Comparison of ENCODE assay signal across 9 mouse cellular contexts in the genomic region with DNA sequence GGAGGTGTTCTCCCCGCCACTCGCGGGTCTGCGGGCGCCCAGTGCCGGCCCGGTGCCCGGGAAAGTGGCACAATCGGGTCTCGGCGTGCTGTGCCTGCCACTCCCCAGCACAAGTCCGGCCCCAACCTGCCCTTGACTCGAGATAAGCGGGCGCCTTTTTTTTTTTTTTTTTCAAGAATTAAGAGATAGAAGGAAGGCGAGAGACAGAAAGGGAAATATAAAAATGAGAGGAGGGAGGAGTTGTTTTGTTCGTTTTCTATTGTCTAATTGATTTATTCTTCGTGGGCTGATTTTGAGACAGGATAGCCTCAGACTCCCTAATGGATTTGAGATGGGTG. TPM values are rescaled to one million over a fixed set of nuclear protein-coding genes. Genes with fewer than 3 reads are reported as not detected.
A peak's percentile ranks its signal among the peaks of the same experiment; 100 is the strongest.
DNase-seq lines count a peak whose midpoint lies in the region; ATAC-seq and TF ChIP-seq lines count a peak whose summit lies in the region.
"Had no signal": no experiment of that assay in that cellular context is flagged by ENCODE, and none has a peak within 500 bp of the region (broad histone marks: within the 10 kb centered on the region; RNA-seq: fewer than 3 reads in every experiment).

No protein-coding gene starts in this region.

- peak overlapping the region; percentile 72 for H3K4me3 ChIP-seq in heart, postnatal 0 days (ENCODE audit: low read depth, low read length)
- H3K4me3 ChIP-seq in MEL (ENCODE audit: control insufficient read depth in 1 of 2, insufficient read depth in 1 of 2, low read depth in 2 of 2, low read length in 2 of 2), result peak overlapping the region; percentile 62 to 68
- H3K4me3 ChIP-seq in hindbrain, embryonic 10.5 days, result peak overlapping the region; percentile 78
- H3K4me3 ChIP-seq in midbrain, embryonic 10.5 days, result peak overlapping the region; percentile 66

- H3K4me1 ChIP-seq in heart, postnatal 0 days (ENCODE audit: control insufficient read depth, insufficient read depth), result peaks cover 34% of the 10 kb centered on the region
- peaks cover 5 to 37% of the 10 kb centered on the region in 2 experiments for H3K4me1 ChIP-seq in MEL (ENCODE audit: control insufficient read depth in 1 of 2, insufficient read depth in 2 of 2, low read length in 2 of 2)
- peaks cover 50% of the 10 kb centered on the region for H3K4me1 ChIP-seq in hindbrain, embryonic 10.5 days (replicated peaks)
- H3K4me1 ChIP-seq in midbrain, embryonic 10.5 days, result peaks cover 56% of the 10 kb centered on the region

- no peak for TF ChIP-seq CTCF in heart, postnatal 0 days (IDR thresholded peaks at IDR 0.05; ENCODE audit: low read depth)
- TF ChIP-seq CTCF in MEL (IDR thresholded peaks at IDR 0.05 in 2 of 3, conservative IDR thresholded peaks at IDR 0.05 in 1 of 3; ENCODE audit: control insufficient read depth in 1 of 3, insufficient read depth in 1 of 3, low read depth in 2 of 3, low read length in 3 of 3, poor library complexity in 1 of 3, severe bottlenecking in 1 of 3), result no peak

- no peak for DNase-seq in heart, postnatal 0 days (ENCODE audit: low spot score)
- no peak for DNase-seq in heart, postnatal 14 days
- no peak for DNase-seq in MEL (ENCODE audit: low read depth, low spot score)
- DNase-seq in hindbrain, embryonic 10.5 days (ENCODE audit: low spot score), result no peak
- no peak for DNase-seq in midbrain, embryonic 10.5 days (ENCODE audit: low spot score)
- no peak for DNase-seq in thymus, postnatal 36 days
- DNase-seq in gastrocnemius, adult 18-20 months (ENCODE audit: low spot score), result no peak
- DNase-seq in yolk sac, embryonic 10.5 days (ENCODE audit: low spot score), result no peak

- H3K4me2 ChIP-seq in heart, postnatal 0 days (ENCODE audit: low read depth, low read length), result peak overlapping the region; percentile 79

- no peaks in the 10 kb centered on the region for H3K27me3 ChIP-seq in heart, postnatal 0 days (ENCODE audit: control insufficient read depth, insufficient read depth, low read length)
- H3K27me3 ChIP-seq in MEL (ENCODE audit: control insufficient read depth in 1 of 2, insufficient read depth in 2 of 2, low read length in 2 of 2), result no peaks in the 10 kb centered on the region
- peaks cover 17% of the 10 kb centered on the region for H3K27me3 ChIP-seq in hindbrain, embryonic 10.5 days (ENCODE audit: insufficient read depth, poor library complexity, severe bottlenecking)
- H3K27me3 ChIP-seq in midbrain, embryonic 10.5 days (ENCODE audit: low read depth, poor library complexity, severe bottlenecking), result peaks cover 19% of the 10 kb centered on the region
- H3K27me3 ChIP-seq: Patski had no signal

- TF ChIP-seq POLR2A in MEL (IDR thresholded peaks at IDR 0.05; ENCODE audit: control insufficient read depth in 1 of 2, insufficient read depth in 1 of 2, low read depth in 1 of 2, low read length in 2 of 2, poor library complexity in 1 of 2), result no peak

- TF ChIP-seq RAD21 in MEL (IDR thresholded peaks at IDR 0.05; ENCODE audit: low read depth, low read length), result no peak

- intact Hi-C loops in heart, postnatal 14 days (cut with DNase I), result loop anchor here (2.0 to 5.0 kb wide), 2 partner anchors 32 to 160 kb away; a partner anchor contains a TSS

- no peaks in the 10 kb centered on the region for H3K36me3 ChIP-seq in heart, postnatal 0 days (replicated peaks; ENCODE audit: control insufficient read depth, insufficient read depth, low read length)
- peaks cover 0 to 19% of the 10 kb centered on the region in 2 experiments; a peak in 2 of 4 replicates for H3K36me3 ChIP-seq in MEL (ENCODE audit: control insufficient read depth in 1 of 2, insufficient read depth in 2 of 2, low read length in 2 of 2)
- H3K36me3 ChIP-seq in hindbrain, embryonic 10.5 days, result peaks cover 21% of the 10 kb centered on the region
- H3K36me3 ChIP-seq in midbrain, embryonic 10.5 days, result peaks cover 20% of the 10 kb centered on the region

- no peaks in the 10 kb centered on the region; the same call in none of the 2 replicates for H3K79me2 ChIP-seq in MEL (ENCODE audit: control insufficient read depth, insufficient read depth, low read length, poor library complexity)

- no peak for TF ChIP-seq EP300 in heart, postnatal 0 days (IDR thresholded peaks at IDR 0.05; ENCODE audit: low read depth)
- peak in 1 of 2 experiments; percentile 27; a peak in 1 of 4 replicates for TF ChIP-seq EP300 in MEL (IDR thresholded peaks at IDR 0.05; ENCODE audit: low read depth in 1 of 2, low read length in 2 of 2)

- H3K9me3 ChIP-seq in heart, postnatal 0 days (replicated peaks; ENCODE audit: control insufficient read depth, low read length), result no peaks in the 10 kb centered on the region
- H3K9me3 ChIP-seq in MEL (replicated peaks; ENCODE audit: insufficient read depth, low read length), result no peaks in the 10 kb centered on the region
- no peaks in the 10 kb centered on the region for H3K9me3 ChIP-seq in hindbrain, embryonic 10.5 days
- H3K9me3 ChIP-seq in midbrain, embryonic 10.5 days (replicated peaks), result no peaks in the 10 kb centered on the region

- H3K9ac ChIP-seq in heart, postnatal 0 days (replicated peaks; ENCODE audit: low read depth, low read length), result no peak overlapping the region
- peak overlapping the region; percentile 71 for H3K9ac ChIP-seq in MEL (ENCODE audit: control insufficient read depth, low read depth, low read length, poor library complexity, severe bottlenecking)

- H3K27ac ChIP-seq in heart, postnatal 0 days (ENCODE audit: low read depth), result no peak overlapping the region
- H3K27ac ChIP-seq in MEL (ENCODE audit: control insufficient read depth, low read depth, low read length), result peak overlapping the region; percentile 53
- H3K27ac ChIP-seq in hindbrain, embryonic 10.5 days, result peak overlapping the region; percentile 93
- H3K27ac ChIP-seq in midbrain, embryonic 10.5 days (replicated peaks), result peak overlapping the region; percentile 89

- 1% methylated on average over 18 of the region's 18 CpGs for WGBS in heart, postnatal 0 days
- WGBS in hindbrain, embryonic 10.5 days, result under 1% methylated on average over 18 of the region's 18 CpGs
- 1% methylated on average over 18 of the region's 18 CpGs for WGBS in midbrain, embryonic 10.5 days

- no peak for ATAC-seq in heart, postnatal 0 days (ENCODE audit: insufficient read depth, low read depth)

TF ChIP-seq in MEL, 35 proteins besides CTCF, POLR2A, EP300 and RAD21 (continues in another document):
- no peak for TF ChIP-seq CHD1 (IDR thresholded peaks at IDR 0.05; ENCODE audit: low read depth, low read length)
- TF ChIP-seq E2F4 (IDR thresholded peaks at IDR 0.05; ENCODE audit: borderline replicate concordance, low read depth, low read length), result no peak
- no peak for TF ChIP-seq TAL1 (IDR thresholded peaks at IDR 0.05; ENCODE audit: low read length)
- no peak for TF ChIP-seq MAX (IDR thresholded peaks at IDR 0.05; ENCODE audit: low read length)
- TF ChIP-seq ZNF384 (IDR thresholded peaks at IDR 0.05; ENCODE audit: low read depth, low read length), result peak; percentile 99
- TF ChIP-seq GABPA (IDR thresholded peaks at IDR 0.05; ENCODE audit: low read depth, low read length), result no peak
- no peak for TF ChIP-seq UBTF (IDR thresholded peaks at IDR 0.05; ENCODE audit: borderline replicate concordance, insufficient read depth, low read depth, low read length)

RNA-seq across cellular contexts. Expression of a gene that starts 0.4 kb away (rescaled TPM):
- 71.6 and 76.6 TPM in 2 replicates for total RNA-seq in heart, postnatal 0 days (2014; rRNA removed; ENCODE audit: low replicate concordance)
- 42.7 TPM in 2 replicates for polyA plus RNA-seq in heart, postnatal 0 days (2015; fragmentation: Nextera tagmentation; extraction: Ambion mirVana)
- 10 to 100 TPM; 23.7 to 24.9 TPM for total RNA-seq in heart, postnatal 14 days (2021)
- 19.5 and 21.4 TPM in 2 replicates for total RNA-seq in MEL (2012; rRNA removed)
- polyA plus RNA-seq in MEL (2012; ENCODE audit: insufficient read depth in 1 of 2, insufficient read length in 2 of 2, low read depth in 1 of 2, low replicate concordance in 2 of 2, missing spikeins in 1 of 2), result 10 to 100 TPM in 1 of 2 experiments, not detected in 1; 28.0 TPM
- polyA plus RNA-seq in hindbrain, embryonic 10.5 days (2016; fragmentation: Nextera tagmentation; extraction: Ambion mirVana), result 187 and 235 TPM in 2 replicates
- polyA plus RNA-seq in midbrain, embryonic 10.5 days (2016; fragmentation: Nextera tagmentation; extraction: Ambion mirVana), result 197 and 253 TPM in 2 replicates
- 1 to 10 TPM; 4.7 to 7.9 TPM for total RNA-seq in gastrocnemius, adult 18-20 months (2021)

RNA-seq across cellular contexts. Expression of a gene that starts 8.3 kb away (rescaled TPM):
- not detected in 2 replicates for total RNA-seq in heart, postnatal 0 days (2014; rRNA removed; ENCODE audit: low replicate concordance)
- polyA plus RNA-seq in heart, postnatal 0 days (2015; fragmentation: Nextera tagmentation; extraction: Ambion mirVana), result not detected in 2 replicates
- not detected for total RNA-seq in heart, postnatal 14 days (2021)
- not detected in 2 replicates for total RNA-seq in MEL (2012; rRNA removed)
- not detected for polyA plus RNA-seq in MEL (2012; ENCODE audit: insufficient read depth in 1 of 2, insufficient read length in 2 of 2, low read depth in 1 of 2, low replicate concordance in 2 of 2, missing spikeins in 1 of 2)
- polyA plus RNA-seq in hindbrain, embryonic 10.5 days (2016; fragmentation: Nextera tagmentation; extraction: Ambion mirVana), result not detected in 2 replicates
- polyA plus RNA-seq in midbrain, embryonic 10.5 days (2016; fragmentation: Nextera tagmentation; extraction: Ambion mirVana), result not detected in 2 replicates
- not detected for total RNA-seq in gastrocnemius, adult 18-20 months (2021)
- polyA plus RNA-seq: Patski had no signal

RNA-seq across cellular contexts. Expression of a gene that starts 34.8 kb away (rescaled TPM):
- total RNA-seq in heart, postnatal 0 days (2014; rRNA removed; ENCODE audit: low replicate concordance), result 14.3 and 21.8 TPM in 2 replicates
- polyA plus RNA-seq in heart, postnatal 0 days (2015; fragmentation: Nextera tagmentation; extraction: Ambion mirVana), result 13.8 and 14.8 TPM in 2 replicates
- 10 to 100 TPM; 15.5 to 15.6 TPM for total RNA-seq in heart, postnatal 14 days (2021)
- 18.4 and 22.5 TPM in 2 replicates for total RNA-seq in MEL (2012; rRNA removed)
- polyA plus RNA-seq in MEL (2012; ENCODE audit: insufficient read depth in 1 of 2, insufficient read length in 2 of 2, low read depth in 1 of 2, low replicate concordance in 2 of 2, missing spikeins in 1 of 2), result 10 to 100 TPM; 18.9 to 99.9 TPM
- 22.8 and 23.8 TPM in 2 replicates for polyA plus RNA-seq in hindbrain, embryonic 10.5 days (2016; fragmentation: Nextera tagmentation; extraction: Ambion mirVana)
- 25.7 and 27.9 TPM in 2 replicates for polyA plus RNA-seq in midbrain, embryonic 10.5 days (2016; fragmentation: Nextera tagmentation; extraction: Ambion mirVana)
- total RNA-seq in gastrocnemius, adult 18-20 months (2021), result 10 to 100 TPM; 12.6 to 12.7 TPM

RNA-seq across cellular contexts. Expression of a gene that starts 34.8 kb away (rescaled TPM):
- total RNA-seq in heart, postnatal 0 days (2014; rRNA removed; ENCODE audit: low replicate concordance), result 26.2 and 26.8 TPM in 2 replicates
- 34.4 and 36.6 TPM in 2 replicates for polyA plus RNA-seq in heart, postnatal 0 days (2015; fragmentation: Nextera tagmentation; extraction: Ambion mirVana)
- 10 to 100 TPM; 30.0 to 32.2 TPM for total RNA-seq in heart, postnatal 14 days (2021)
- total RNA-seq in MEL (2012; rRNA removed), result 44.5 and 53.4 TPM in 2 replicates
- polyA plus RNA-seq in MEL (2012; ENCODE audit: insufficient read depth in 1 of 2, insufficient read length in 2 of 2, low read depth in 1 of 2, low replicate concordance in 2 of 2, missing spikeins in 1 of 2), result 10 to 100 TPM in 1 of 2 experiments, not detected in 1; 96.0 TPM
- polyA plus RNA-seq in hindbrain, embryonic 10.5 days (2016; fragmentation: Nextera tagmentation; extraction: Ambion mirVana), result 45.3 and 48.9 TPM in 2 replicates
- 50.5 and 51.9 TPM in 2 replicates for polyA plus RNA-seq in midbrain, embryonic 10.5 days (2016; fragmentation: Nextera tagmentation; extraction: Ambion mirVana)
- total RNA-seq in gastrocnemius, adult 18-20 months (2021), result 10 to 100 TPM; 18.9 to 20.1 TPM
